Mouse (Mus musculus): Measurements from ENCODE around the gene Atg7. TPM values are rescaled to one million over a fixed set of nuclear protein-coding genes. Genes with fewer than 3 reads are reported as not detected.

Atg7 gene
- polyA plus RNA-seq, 1 experiment: 43.3 TPM

DNA sequence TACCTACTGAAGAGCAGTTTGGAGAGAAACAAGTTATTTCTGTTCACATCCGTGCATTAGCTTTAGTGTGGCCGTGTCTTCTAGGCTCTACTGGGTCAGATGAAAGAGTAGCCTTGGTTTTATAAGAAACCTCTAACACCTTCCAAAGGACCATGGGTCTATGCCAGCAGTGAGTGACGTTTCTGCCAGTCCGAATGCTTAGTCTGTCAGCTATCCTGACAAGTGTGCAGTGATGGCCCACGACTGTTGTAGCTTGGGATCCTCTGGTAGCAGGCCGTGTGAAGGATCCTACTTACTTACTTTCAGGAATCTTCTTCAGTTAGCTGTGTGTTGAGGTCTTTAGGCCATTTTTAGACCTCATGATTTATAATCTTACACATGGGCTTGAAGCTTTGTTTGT is 123.4 kb downstream of the Atg7 start:
- H3K27ac ChIP-seq (ENCODE audit: control insufficient read depth, insufficient read depth, low read depth, low read length, poor library complexity): no peak overlapping the region
- no peak for TF ChIP-seq POLR2A (IDR thresholded peaks at IDR 0.05; ENCODE audit: borderline replicate concordance, control insufficient read depth, low read depth, low read length)
- TF ChIP-seq CTCF (IDR thresholded peaks at IDR 0.05; ENCODE audit: control insufficient read depth, insufficient read depth, low read length): no peak
- H3K4me1 ChIP-seq (ENCODE audit: control insufficient read depth, insufficient read depth, low read length): no peaks in the 10 kb centered on the region
- H3K4me3 ChIP-seq (replicated peaks; ENCODE audit: control insufficient read depth, low read depth, low read length): no peak overlapping the region
- 85% methylated on average over 6 of the region's 6 CpGs for WGBS

DNA sequence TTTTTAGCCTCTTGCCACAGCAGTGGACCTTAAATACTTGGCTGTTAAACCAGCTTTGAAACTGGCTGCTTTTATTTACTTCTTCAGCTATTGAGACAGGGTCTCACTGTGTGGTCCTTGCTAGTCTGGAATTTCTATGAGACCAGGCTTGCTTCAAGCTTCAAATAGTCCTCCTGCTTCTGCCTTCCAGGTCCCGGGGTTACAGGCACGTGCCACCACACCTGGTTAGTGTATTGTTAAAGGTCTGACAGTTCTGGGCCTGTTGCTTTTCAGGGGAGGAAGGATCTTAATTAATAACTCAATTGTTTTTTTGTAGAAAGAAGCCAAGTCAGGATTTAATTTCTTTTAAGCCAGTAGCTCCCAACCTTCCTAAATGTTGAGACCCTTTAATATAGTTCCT is 124.8 kb downstream of the Atg7 start:
- Histone ChIP-seq H3K27ac (ENCODE audit: control insufficient read depth, insufficient read depth, low read depth, low read length, poor library complexity) (no peak overlapping the region), H3K4me3 (replicated peaks; ENCODE audit: control insufficient read depth, low read depth, low read length) (no peak overlapping the region), H3K4me1 (ENCODE audit: control insufficient read depth, insufficient read depth, low read length) (no peaks in the 10 kb centered on the region)
- TF ChIP-seq POLR2A (IDR thresholded peaks at IDR 0.05; ENCODE audit: borderline replicate concordance, control insufficient read depth, low read depth, low read length): no peak
- no peak for TF ChIP-seq CTCF (IDR thresholded peaks at IDR 0.05; ENCODE audit: control insufficient read depth, insufficient read depth, low read length)
- WGBS: 85% methylated on average over 2 of the region's 2 CpGs

DNA sequence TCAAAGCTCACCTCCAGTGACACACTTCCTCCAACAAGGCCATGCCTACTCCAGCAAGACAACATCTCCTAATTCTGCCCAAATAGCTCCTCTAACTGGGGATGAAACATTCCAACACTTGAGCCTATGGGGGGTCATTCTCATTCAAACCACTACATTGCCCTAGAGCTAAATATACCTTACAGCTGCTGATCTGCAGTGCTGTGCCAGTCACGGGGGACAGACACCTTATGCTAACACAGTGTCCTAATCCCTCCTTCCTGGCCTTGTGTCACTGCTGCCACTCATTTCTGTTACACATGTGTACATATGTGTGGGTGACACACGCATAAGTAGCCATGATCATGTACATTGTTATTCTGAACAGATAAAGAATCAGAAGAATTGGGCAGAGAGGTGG is 127.4 kb downstream of the Atg7 start:
- H3K4me1 ChIP-seq (ENCODE audit: control insufficient read depth, insufficient read depth, low read length): no peaks in the 10 kb centered on the region
- no peak overlapping the region for H3K4me3 ChIP-seq (replicated peaks; ENCODE audit: control insufficient read depth, low read depth, low read length)
- H3K27ac ChIP-seq (ENCODE audit: control insufficient read depth, insufficient read depth, low read depth, low read length, poor library complexity): no peak overlapping the region
- WGBS: 74% methylated on average over 2 of the region's 2 CpGs
- TF ChIP-seq POLR2A (IDR thresholded peaks at IDR 0.05; ENCODE audit: borderline replicate concordance, control insufficient read depth, low read depth, low read length) (no peak), CTCF (IDR thresholded peaks at IDR 0.05; ENCODE audit: control insufficient read depth, insufficient read depth, low read length) (no peak)

DNA sequence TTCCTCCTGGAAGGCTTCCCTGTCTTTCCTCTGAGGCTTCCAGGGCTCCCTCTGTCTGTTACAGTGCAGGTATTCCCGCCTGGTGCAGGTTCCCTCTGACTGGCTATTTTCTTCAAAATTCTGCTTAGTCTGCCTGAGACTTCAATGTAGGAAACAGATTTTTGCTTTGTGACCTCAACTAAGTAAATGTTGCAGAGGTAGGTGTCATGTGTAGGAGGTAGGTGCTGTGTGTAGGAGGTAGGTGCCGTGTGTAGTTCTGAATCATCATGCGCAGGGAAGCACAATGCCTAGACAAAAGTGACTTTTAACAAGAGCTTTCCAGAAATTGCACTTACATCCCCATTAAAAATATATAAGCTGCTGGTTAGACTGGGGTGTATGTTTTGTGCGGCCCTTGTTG is 128.6 kb downstream of the Atg7 start:
- TF ChIP-seq POLR2A (IDR thresholded peaks at IDR 0.05; ENCODE audit: borderline replicate concordance, control insufficient read depth, low read depth, low read length) (no peak), CTCF (IDR thresholded peaks at IDR 0.05; ENCODE audit: control insufficient read depth, insufficient read depth, low read length) (no peak)
- no peak overlapping the region for H3K4me3 ChIP-seq (replicated peaks; ENCODE audit: control insufficient read depth, low read depth, low read length)
- H3K27ac ChIP-seq (ENCODE audit: control insufficient read depth, insufficient read depth, low read depth, low read length, poor library complexity): no peak overlapping the region
- 88% methylated on average over 4 of the region's 4 CpGs for WGBS
- no peaks in the 10 kb centered on the region for H3K4me1 ChIP-seq (ENCODE audit: control insufficient read depth, insufficient read depth, low read length)

DNA sequence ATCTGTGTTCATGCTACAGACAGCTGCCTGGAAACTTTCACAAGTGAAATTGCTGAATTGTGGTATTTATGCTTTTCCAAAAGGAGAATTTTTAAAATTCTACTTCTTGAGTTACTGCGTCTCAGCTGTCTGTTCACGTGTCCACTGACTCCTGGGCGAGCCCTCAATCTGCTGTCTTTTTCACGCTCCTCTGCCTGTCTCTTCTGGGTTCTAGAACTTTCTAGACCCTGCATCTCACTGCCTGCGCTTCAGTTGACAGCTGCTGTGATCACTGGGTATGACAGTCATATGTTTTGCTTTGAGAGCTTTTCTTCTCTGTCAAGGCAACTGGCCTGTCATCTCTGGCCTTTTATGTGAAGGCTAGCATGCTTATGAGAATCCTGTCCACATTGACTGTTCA is 132.3 kb downstream of the Atg7 start:
- 78% methylated on average over 5 of the region's 5 CpGs for WGBS
- Histone ChIP-seq H3K27ac (ENCODE audit: control insufficient read depth, insufficient read depth, low read depth, low read length, poor library complexity) (no peak overlapping the region), H3K4me3 (replicated peaks; ENCODE audit: control insufficient read depth, low read depth, low read length) (no peak overlapping the region), H3K4me1 (ENCODE audit: control insufficient read depth, insufficient read depth, low read length) (no peaks in the 10 kb centered on the region)
- TF ChIP-seq POLR2A (IDR thresholded peaks at IDR 0.05; ENCODE audit: borderline replicate concordance, control insufficient read depth, low read depth, low read length): no peak
- no peak for TF ChIP-seq CTCF (IDR thresholded peaks at IDR 0.05; ENCODE audit: control insufficient read depth, insufficient read depth, low read length)

DNA sequence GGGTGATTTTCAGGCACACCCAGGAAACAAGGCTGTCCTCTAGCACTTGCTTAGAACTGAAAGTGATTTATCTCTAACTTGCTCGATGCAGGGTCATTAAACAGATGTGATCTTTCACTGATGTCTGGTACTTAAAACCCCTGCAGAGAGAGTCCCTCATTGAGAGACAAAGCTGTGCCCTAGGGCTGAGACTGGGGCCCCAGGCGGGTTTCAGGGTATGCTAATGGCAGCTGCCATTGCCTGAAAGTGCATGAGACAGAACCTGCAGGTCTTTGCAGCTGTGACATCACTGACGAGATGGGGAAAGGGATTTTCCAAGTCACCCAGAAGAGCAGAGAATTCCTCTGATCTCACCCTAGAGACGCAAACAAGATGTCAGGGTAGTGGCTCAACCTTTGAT is 135.0 kb downstream of the Atg7 start:
- WGBS: 81% methylated on average over 4 of the region's 4 CpGs

DNA sequence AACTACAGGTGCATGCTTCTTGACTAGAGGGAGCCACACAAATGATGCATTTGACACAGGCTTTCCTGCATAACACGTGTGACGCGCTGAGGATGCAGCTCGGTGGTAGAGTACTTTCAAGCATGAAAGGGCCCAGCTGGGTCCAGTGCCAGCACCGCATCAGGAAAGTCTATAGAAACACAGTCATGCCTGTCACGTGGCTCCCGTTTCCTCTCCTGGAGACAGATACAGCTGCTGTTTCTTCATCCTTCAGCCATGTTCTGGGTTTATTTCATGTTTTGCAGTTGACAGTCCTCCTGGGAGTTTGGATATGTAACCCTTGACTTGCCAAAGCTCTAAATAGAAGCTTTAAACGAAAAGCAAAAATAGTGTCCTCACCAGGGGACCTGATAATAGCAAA is 135.8 kb downstream of the Atg7 start:
- H3K4me3 ChIP-seq (replicated peaks; ENCODE audit: control insufficient read depth, low read depth, low read length): no peak overlapping the region
- WGBS: 79% methylated on average over 8 of the region's 8 CpGs
- no peaks in the 10 kb centered on the region; the same call in 1 of the 2 replicates for H3K4me1 ChIP-seq (ENCODE audit: control insufficient read depth, insufficient read depth, low read length)
- no peak overlapping the region for H3K27ac ChIP-seq (ENCODE audit: control insufficient read depth, insufficient read depth, low read depth, low read length, poor library complexity)
- TF ChIP-seq POLR2A (IDR thresholded peaks at IDR 0.05; ENCODE audit: borderline replicate concordance, control insufficient read depth, low read depth, low read length): no peak
- no peak for TF ChIP-seq CTCF (IDR thresholded peaks at IDR 0.05; ENCODE audit: control insufficient read depth, insufficient read depth, low read length)

More for the DNA sequence above, 135.0 kb downstream of the Atg7 start:
- TF ChIP-seq POLR2A (IDR thresholded peaks at IDR 0.05; ENCODE audit: borderline replicate concordance, control insufficient read depth, low read depth, low read length): no peak
- no peak for TF ChIP-seq CTCF (IDR thresholded peaks at IDR 0.05; ENCODE audit: control insufficient read depth, insufficient read depth, low read length)
- Histone ChIP-seq H3K27ac (ENCODE audit: control insufficient read depth, insufficient read depth, low read depth, low read length, poor library complexity) (no peak overlapping the region), H3K4me1 (ENCODE audit: control insufficient read depth, insufficient read depth, low read length) (no peaks in the 10 kb centered on the region; the same call in 1 of the 2 replicates), H3K4me3 (replicated peaks; ENCODE audit: control insufficient read depth, low read depth, low read length) (no peak overlapping the region)

DNA sequence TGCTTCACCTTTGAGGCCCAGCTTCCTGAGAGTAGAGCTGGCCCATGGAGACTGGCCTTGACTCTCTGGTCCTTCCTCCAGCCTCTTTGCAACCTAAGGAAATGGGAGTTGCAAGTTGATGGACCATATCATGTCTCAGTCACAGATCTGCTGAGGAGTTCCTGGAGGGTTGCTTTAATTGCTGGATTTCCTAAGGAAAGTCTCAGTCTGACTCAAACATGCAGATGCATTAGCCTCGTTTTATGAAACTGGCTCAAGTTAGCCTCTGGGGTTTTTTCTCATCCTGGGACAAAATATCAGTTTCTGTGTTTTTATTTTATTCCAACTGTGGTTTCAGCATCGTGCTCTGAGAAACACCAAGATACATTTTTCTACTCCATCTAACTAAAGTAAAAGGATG is 137.7 kb downstream of the Atg7 start:
- no peaks in the 10 kb centered on the region; the same call in 1 of the 2 replicates for H3K4me1 ChIP-seq (ENCODE audit: control insufficient read depth, insufficient read depth, low read length)
- H3K4me3 ChIP-seq (replicated peaks; ENCODE audit: control insufficient read depth, low read depth, low read length): no peak overlapping the region
- 77% methylated on average over 2 of the region's 2 CpGs for WGBS
- TF ChIP-seq POLR2A (IDR thresholded peaks at IDR 0.05; ENCODE audit: borderline replicate concordance, control insufficient read depth, low read depth, low read length) (no peak), CTCF (IDR thresholded peaks at IDR 0.05; ENCODE audit: control insufficient read depth, insufficient read depth, low read length) (no peak)
- no peak overlapping the region for H3K27ac ChIP-seq (ENCODE audit: control insufficient read depth, insufficient read depth, low read depth, low read length, poor library complexity)
